Mouse (Mus musculus) liver, postnatal 0 days (tissue): ENCODE results near the gene Rasal1.

Experiments used
- CTCF ChIP-seq: sonication (generic); IDR thresholded peaks from 2 replicates; pipeline ENCODE4 v1.5.1; 2016; ENCODE audit warnings: antibody characterized with exemption, low read depth
- EP300 ChIP-seq: IDR thresholded peaks from 2 replicates; pipeline ENCODE4 v1.6.1; 2016; ENCODE audit warnings: antibody characterized with exemption, low read depth, mild to moderate bottlenecking

DNA sequence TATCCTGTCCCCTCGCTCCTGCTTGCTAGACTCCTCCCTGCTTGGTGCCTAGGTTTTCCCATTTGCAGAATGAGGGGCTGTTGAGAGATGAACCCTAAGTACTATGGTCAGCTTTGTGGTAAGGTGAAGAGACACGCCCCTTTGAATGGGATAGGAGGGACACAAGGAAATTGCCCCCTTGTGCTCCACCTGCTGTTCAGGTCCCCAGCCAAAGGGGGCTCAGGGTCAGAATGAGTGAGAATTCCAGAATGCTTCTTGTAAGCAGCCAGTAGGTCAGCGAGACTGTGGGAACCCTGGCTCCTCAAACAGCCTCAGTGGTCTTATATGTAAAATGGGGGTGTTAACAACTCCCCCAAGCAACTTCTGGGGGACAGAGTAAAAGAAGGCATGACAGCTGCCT is 49.6 kb downstream of the Rasal1 start:
- no peak for TF ChIP-seq CTCF
- TF ChIP-seq EP300: no peak
